Mouse (Mus musculus) liver, postnatal 0 days (tissue): Measurements from ENCODE around the gene Cfap73.

Experiments used
- CTCF ChIP-seq: sonication (generic); IDR thresholded peaks from 2 replicates; pipeline ENCODE4 v1.5.1; 2016; ENCODE audit warnings: antibody characterized with exemption, low read depth
- EP300 ChIP-seq: IDR thresholded peaks from 2 replicates; pipeline ENCODE4 v1.6.1; 2016; ENCODE audit warnings: antibody characterized with exemption, low read depth, mild to moderate bottlenecking

DNA sequence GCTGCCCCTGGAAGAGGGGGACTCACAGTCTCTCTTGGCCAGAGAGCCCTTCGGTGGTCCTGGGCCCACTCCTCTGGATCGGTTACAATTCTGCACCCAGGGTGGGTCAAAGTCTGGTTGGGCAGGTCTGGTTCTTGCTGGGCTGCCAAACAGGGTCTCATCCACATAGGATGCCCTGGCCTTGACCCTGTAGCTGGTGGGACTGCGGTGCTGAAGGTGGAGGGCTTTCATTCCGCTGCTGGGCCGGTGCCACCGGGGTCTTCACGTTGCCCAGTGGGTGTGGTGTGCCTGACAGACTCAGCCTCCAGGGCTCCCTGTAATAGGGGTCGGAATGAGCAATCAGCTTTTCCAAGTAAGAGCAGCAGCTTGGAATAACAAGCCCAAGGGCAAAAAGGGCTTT lies 22.6 kb downstream of the Cfap73 start:
- TF ChIP-seq CTCF (no peak), EP300 (no peak)
